Mouse (Mus musculus): ENCODE measurements around the gene Armc9. TPM values are rescaled to one million over a fixed set of nuclear protein-coding genes. Genes with fewer than 3 reads are reported as not detected.

Gene Armc9
- polyA plus RNA-seq, 1 experiment from 2014 or later, result 34.6 TPM

DNA sequence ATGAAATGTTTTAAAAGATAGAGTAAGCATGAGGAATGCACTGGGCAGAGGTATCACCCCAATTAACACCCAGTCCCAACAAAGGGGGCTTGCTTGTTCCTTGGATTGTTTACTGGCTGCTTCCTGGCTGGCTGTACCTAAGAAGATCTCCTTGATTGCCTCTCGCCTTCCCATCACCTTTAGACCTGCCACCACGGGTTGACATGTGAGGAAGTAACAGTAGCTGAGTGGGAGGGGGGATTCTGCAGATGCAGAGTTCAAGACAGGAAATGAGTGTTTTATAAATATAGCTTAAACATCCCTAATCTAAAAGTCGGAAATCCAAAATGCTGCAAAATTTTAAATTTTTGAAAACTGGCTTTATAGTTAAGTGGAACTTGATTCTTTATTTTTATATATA is 110.5 kb downstream of the Armc9 start:
- no peak for ATAC-seq (replicated peaks)
- WGBS, result 73% methylated on average over 3 of the region's 3 CpGs

DNA sequence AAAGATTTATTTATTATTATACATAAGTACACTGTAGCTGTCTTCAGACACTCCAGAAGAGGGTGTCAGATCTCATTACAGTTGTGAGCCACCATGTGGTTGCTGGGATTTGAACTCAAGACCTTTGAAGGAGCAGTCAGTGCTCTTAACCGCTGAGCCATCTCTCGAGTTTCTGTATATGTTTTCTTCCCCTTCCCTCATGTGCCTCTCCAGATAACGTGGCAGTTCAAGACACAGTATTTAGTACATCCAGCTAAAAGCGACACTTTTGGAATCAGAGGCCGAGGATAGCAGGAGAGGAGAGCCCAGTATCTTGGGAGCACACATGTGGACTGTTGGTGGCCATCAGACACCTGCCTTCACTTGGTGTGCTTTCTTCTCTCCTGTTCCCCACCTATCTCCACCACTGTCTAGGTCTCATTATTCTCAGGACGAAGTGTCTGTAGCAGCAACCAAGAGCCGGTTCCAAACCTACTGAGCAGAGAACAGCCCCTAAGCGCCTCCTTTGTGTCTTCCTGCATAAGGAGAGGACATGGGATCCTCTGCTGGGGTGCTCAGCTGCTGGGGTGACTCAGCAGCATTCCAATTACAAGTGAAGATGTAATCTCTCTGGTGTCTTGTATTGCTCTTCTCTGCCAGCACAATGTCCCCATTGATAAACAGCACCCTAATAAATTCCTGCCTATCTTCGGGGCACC is 114.1 kb downstream of the Armc9 start:
- no peak for ATAC-seq (replicated peaks)
- WGBS, result 87% methylated on average over 9 of the region's 9 CpGs
- H3K27me3 ChIP-seq, result no peaks in the 10 kb centered on the region
- no peaks in the 10 kb centered on the region for H3K36me3 ChIP-seq
- no peak overlapping the region for H3K4me3 ChIP-seq
- H3K27ac ChIP-seq (replicated peaks), result no peak overlapping the region
- H3K9ac ChIP-seq (replicated peaks), result no peak overlapping the region
- no peaks in the 10 kb centered on the region for H3K4me1 ChIP-seq
- no peaks in the 10 kb centered on the region for H3K9me3 ChIP-seq
- no peak overlapping the region for H3K4me2 ChIP-seq (replicated peaks)

More for the DNA sequence above, 110.5 kb downstream of the Armc9 start:
- Histone ChIP-seq H3K9me3 (no peaks in the 10 kb centered on the region), H3K27ac (replicated peaks) (no peak overlapping the region), H3K27me3 (no peaks in the 10 kb centered on the region), H3K9ac (replicated peaks) (no peak overlapping the region), H3K4me3 (no peak overlapping the region), H3K36me3 (no peaks in the 10 kb centered on the region), H3K4me1 (no peaks in the 10 kb centered on the region), H3K4me2 (replicated peaks) (no peak overlapping the region)

DNA sequence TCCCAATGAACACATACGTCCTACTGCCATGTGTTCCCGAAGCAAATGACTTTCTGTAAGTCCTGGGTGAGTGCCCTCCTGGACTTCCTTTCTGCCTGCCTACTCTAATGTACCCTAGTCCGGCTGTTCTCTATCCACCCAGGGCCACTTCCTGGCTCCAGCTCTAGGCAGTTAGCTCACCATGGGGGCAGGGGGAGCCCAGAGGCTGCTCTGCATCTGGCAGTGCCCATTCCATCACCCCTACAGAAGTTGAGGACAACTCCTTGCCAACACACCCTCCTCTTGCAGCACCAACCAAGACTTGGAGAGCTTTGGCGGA is 114.6 kb downstream of the Armc9 start:
- Histone ChIP-seq H3K36me3 (no peaks in the 10 kb centered on the region), H3K9me3 (no peaks in the 10 kb centered on the region), H3K4me1 (no peaks in the 10 kb centered on the region), H3K27me3 (no peaks in the 10 kb centered on the region), H3K9ac (replicated peaks) (no peak overlapping the region), H3K4me3 (no peak overlapping the region), H3K27ac (replicated peaks) (no peak overlapping the region), H3K4me2 (replicated peaks) (no peak overlapping the region)
- no peak for ATAC-seq (replicated peaks)
- 84% methylated on average over 4 of the region's 4 CpGs for WGBS

DNA sequence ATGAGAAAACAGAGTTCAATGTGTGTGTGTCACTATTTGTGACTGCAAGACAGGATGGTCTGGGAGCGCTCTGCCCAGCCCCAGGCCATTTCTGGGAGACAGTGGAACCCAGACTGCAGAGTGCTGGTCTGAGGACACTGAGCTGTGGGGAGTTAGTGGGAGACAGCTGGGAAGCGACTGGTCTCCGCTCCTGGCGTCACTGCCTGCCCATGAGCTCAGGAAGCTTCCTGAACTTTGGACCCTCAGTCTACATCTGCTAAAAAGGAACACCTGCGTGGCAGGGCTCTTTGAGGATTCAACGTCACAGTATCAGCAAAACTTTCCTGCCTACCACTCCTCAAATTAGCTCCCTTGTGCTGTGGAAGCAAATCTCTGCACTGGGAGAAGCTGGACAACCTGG is 117.1 kb downstream of the Armc9 start:
- no peaks in the 10 kb centered on the region for H3K36me3 ChIP-seq
- H3K4me1 ChIP-seq, result no peaks in the 10 kb centered on the region
- no peak overlapping the region for H3K27ac ChIP-seq (replicated peaks)
- WGBS, result 83% methylated on average over 6 of the region's 6 CpGs
- no peak overlapping the region for H3K9ac ChIP-seq (replicated peaks)
- H3K4me2 ChIP-seq (replicated peaks), result no peak overlapping the region
- no peaks in the 10 kb centered on the region for H3K9me3 ChIP-seq
- H3K4me3 ChIP-seq, result no peak overlapping the region
- ATAC-seq (replicated peaks), result no peak
- H3K27me3 ChIP-seq, result no peaks in the 10 kb centered on the region

DNA sequence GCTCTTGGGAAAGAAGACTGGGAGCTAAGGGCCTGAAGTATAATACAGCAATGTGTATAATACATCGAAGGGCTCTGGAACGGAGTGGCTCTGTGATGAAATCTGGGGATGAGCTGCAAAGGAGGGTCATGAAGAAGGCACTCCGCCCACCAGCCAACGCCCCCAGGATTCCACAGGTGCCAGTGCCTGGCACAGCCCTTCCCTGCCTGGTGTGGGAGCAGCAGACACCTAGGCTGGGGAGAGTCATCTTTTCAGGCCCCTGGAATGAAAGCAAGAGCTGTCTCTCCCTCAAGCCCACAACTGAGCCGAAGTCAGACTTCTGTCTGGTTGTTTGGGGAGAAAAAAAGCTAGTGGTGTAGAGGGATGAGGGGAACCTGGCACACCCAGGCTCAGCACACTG is 122.5 kb downstream of the Armc9 start:
- H3K9ac ChIP-seq (replicated peaks), result no peak overlapping the region
- H3K9me3 ChIP-seq, result no peaks in the 10 kb centered on the region
- H3K27ac ChIP-seq (replicated peaks), result no peak overlapping the region
- no peaks in the 10 kb centered on the region for H3K4me1 ChIP-seq
- no peak overlapping the region for H3K4me2 ChIP-seq (replicated peaks)
- no peaks in the 10 kb centered on the region for H3K36me3 ChIP-seq
- no peaks in the 10 kb centered on the region for H3K27me3 ChIP-seq
- no peak overlapping the region for H3K4me3 ChIP-seq
- 91% methylated on average over 5 of the region's 5 CpGs for WGBS
- no peak for ATAC-seq (replicated peaks)

DNA sequence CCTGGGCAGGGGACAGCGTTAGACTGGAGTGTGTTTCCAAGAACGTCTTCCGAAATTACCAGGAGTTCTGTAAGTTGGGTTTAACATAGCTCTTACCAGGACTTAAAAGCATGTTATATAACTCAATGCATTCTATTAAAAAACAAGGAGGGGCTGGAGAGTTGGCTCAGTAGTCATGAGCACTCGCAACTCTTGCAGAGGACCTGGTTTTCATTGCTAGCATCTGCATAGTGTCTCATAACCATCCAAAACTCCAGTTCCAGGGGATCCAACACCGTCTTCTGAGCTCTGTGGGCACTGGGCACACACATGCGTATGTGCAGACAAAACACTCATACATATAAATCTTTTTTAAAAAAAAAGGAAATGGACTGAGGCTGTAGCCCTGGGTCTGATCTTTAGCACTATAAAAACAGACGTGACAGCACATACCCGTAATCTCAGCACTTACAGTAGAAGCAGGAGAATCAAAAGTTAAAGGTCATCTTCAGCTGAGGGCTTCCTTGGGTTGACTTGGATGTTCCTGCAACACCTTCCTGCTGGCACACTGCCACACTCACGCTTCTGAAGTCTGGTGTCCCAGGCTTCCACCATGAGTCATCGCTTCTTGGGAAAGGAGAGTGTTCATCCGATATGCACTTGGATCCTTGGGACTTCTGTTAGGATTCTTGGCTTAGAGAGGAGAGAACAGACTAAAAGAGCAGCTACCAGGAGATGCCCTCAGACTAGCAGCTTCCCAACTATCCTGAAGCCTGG is 127.4 kb downstream of the Armc9 start:
- WGBS, result 91% methylated on average over 11 of the region's 11 CpGs
- H3K9me3 ChIP-seq, result no peaks in the 10 kb centered on the region
- H3K27ac ChIP-seq (replicated peaks), result no peak overlapping the region
- ATAC-seq (replicated peaks), result no peak
- no peak overlapping the region for H3K9ac ChIP-seq (replicated peaks)
- H3K36me3 ChIP-seq, result no peaks in the 10 kb centered on the region
- H3K27me3 ChIP-seq, result no peaks in the 10 kb centered on the region
- no peak overlapping the region for H3K4me3 ChIP-seq
- H3K4me1 ChIP-seq, result no peaks in the 10 kb centered on the region
- H3K4me2 ChIP-seq (replicated peaks), result no peak overlapping the region

DNA sequence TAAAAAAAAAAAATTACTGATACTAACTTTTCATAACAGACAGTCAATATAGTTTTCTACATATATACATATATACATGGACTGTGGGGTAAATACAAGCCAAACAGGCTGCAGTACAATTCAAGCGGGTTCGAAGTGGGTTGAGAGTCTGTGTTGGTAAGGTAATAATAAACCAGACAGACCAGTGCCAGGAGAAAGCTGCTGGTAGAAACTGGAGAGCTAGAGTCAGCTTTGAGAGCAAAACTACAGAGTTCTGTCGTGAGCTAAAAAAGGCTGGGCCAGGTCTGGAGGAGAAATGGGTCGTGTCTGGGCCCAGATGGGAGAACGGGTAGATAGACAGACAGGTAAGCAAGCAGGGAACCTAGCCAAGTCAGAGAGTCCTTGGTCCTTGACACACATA is 129.5 kb downstream of the Armc9 start:
- no peak overlapping the region for H3K4me2 ChIP-seq (replicated peaks)
- no peaks in the 10 kb centered on the region for H3K9me3 ChIP-seq
- H3K4me3 ChIP-seq, result no peak overlapping the region
- H3K4me1 ChIP-seq, result no peaks in the 10 kb centered on the region
- H3K27me3 ChIP-seq, result no peaks in the 10 kb centered on the region
- ATAC-seq (replicated peaks), result no peak
- H3K36me3 ChIP-seq, result no peaks in the 10 kb centered on the region
- H3K9ac ChIP-seq (replicated peaks), result no peak overlapping the region
- H3K27ac ChIP-seq (replicated peaks), result no peak overlapping the region
- WGBS, result 90% methylated on average over 5 of the region's 5 CpGs

DNA sequence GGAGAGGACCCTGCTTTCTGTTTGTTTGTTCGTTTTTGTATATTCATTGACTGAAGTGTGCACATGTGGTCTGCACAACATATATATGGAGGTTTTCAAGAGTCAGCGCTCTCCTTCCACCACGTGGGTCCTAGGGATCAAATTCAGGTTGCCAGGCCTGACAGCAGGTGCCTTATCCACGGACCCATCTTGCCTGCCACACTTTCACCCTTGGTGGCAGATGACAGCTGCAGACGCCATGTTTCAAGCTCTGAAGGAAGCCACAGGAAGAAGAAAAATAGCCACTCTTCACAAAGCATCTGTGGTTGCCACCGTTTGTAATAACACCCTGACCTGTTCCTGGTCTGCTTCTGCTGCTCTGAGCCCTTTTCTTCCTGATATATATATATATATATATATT is 130.7 kb downstream of the Armc9 start:
- no peaks in the 10 kb centered on the region for H3K9me3 ChIP-seq
- no peak for ATAC-seq (replicated peaks)
- 80% methylated on average over 6 of the region's 6 CpGs for WGBS

DNA sequence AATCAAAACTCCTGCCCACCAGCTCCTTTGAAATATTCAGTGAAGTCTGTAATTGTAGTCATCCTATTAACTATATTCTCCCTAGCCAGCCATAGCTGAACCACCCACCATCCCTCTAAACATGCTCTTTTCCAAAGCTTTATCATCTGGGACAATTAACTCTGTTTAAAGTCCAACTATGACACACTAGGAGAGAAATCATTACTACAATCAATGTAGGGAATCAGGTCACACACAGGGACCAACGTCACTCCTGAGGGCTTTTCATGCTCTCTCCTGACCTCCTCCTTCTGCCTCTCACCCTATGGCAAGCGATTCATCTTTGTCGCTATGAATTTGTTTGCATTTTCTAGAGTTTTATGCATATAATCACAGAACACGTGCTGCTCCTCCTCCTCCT is 132.9 kb downstream of the Armc9 start:
- Histone ChIP-seq H3K36me3 (no peaks in the 10 kb centered on the region), H3K4me2 (replicated peaks) (no peak overlapping the region), H3K27me3 (no peaks in the 10 kb centered on the region), H3K4me1 (no peaks in the 10 kb centered on the region), H3K9me3 (no peaks in the 10 kb centered on the region), H3K4me3 (no peak overlapping the region), H3K27ac (replicated peaks) (no peak overlapping the region), H3K9ac (replicated peaks) (no peak overlapping the region)
- 85% methylated on average over 4 of the region's 4 CpGs for WGBS
- no peak for ATAC-seq (replicated peaks)

More for the DNA sequence above, 130.7 kb downstream of the Armc9 start:
- Histone ChIP-seq H3K27me3 (no peaks in the 10 kb centered on the region), H3K27ac (replicated peaks) (no peak overlapping the region), H3K4me1 (no peaks in the 10 kb centered on the region), H3K36me3 (no peaks in the 10 kb centered on the region), H3K4me2 (replicated peaks) (no peak overlapping the region), H3K4me3 (no peak overlapping the region), H3K9ac (replicated peaks) (no peak overlapping the region)

DNA sequence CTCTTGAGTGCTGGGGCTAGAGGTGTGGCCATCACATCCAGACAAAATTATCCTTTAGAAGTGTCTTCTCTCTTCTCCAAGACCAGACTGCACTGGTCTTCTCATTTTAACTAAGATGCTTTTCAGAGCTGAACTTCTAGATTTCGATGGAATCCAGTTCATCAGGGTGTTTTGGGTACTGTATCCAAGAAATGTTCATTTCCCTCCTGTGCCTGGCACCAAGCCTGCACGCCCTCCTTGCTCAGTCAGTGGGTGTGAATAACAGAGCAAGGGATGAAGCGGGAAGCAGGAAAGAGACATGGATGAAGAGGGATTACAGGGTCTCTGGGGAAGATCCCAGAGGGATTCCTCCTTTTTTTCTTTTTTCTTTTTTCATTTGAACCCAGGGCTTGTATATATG is 135.9 kb downstream of the Armc9 start:
- Histone ChIP-seq H3K4me3 (no peak overlapping the region), H3K9ac (replicated peaks) (no peak overlapping the region), H3K27ac (replicated peaks) (no peak overlapping the region), H3K4me1 (peaks cover 5% of the 10 kb centered on the region), H3K9me3 (no peaks in the 10 kb centered on the region), H3K36me3 (no peaks in the 10 kb centered on the region), H3K27me3 (no peaks in the 10 kb centered on the region), H3K4me2 (replicated peaks) (no peak overlapping the region)
- ATAC-seq (replicated peaks), result no peak
- 51% methylated on average over 3 of the region's 3 CpGs for WGBS

DNA sequence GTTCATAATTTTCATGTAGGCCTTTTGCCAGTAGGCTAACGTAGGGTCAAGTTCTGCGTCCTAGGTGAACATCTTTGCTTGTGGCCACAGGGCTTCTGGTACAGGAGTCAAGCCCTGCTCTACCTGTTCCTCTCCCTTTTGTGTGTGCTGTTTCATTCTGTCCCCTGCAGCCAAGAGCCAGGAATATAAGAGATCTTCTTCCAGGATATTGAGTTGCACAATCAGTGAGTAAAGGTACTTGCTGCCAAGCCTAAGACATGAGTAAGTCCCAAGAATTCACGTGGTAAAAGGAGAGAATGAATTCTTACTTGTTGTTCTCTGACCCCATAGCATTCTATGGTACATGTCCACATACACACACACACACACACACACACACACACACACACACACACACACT is 138.5 kb downstream of the Armc9 start:
- Histone ChIP-seq H3K4me3 (no peak overlapping the region), H3K4me2 (replicated peaks) (no peak overlapping the region), H3K27me3 (no peaks in the 10 kb centered on the region), H3K36me3 (no peaks in the 10 kb centered on the region), H3K9me3 (no peaks in the 10 kb centered on the region), H3K9ac (replicated peaks) (no peak overlapping the region), H3K27ac (replicated peaks) (no peak overlapping the region), H3K4me1 (peaks cover 5% of the 10 kb centered on the region)
- ATAC-seq (replicated peaks), result no peak
- WGBS, result 90% methylated on average over 3 of the region's 3 CpGs

DNA sequence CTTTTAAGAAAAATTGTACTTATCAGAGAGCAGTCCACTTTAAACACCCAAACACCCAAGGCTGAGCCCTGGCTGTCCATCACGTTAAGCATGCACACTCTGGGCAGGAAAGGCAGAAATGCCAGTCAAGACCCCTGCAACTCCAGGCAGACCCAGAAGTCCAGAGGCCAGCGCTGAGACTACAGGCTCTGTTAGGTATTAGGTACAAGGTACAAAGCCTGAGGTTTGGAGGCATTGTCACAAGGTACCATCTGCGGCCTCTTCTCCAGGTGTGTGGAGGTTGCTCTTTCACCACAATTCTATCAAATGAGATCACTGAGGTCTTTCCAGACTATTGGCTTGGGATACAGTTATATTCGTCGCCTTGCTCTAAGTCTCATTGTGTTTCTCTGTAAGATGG is 139.3 kb downstream of the Armc9 start:
- Histone ChIP-seq H3K9ac (replicated peaks) (no peak overlapping the region), H3K4me1 (peaks cover 5% of the 10 kb centered on the region), H3K36me3 (no peaks in the 10 kb centered on the region), H3K27ac (replicated peaks) (no peak overlapping the region), H3K9me3 (no peaks in the 10 kb centered on the region), H3K4me3 (no peak overlapping the region), H3K27me3 (no peaks in the 10 kb centered on the region), H3K4me2 (replicated peaks) (no peak overlapping the region)
- ATAC-seq (replicated peaks), result no peak
- 82% methylated on average over 5 of the region's 5 CpGs for WGBS

DNA sequence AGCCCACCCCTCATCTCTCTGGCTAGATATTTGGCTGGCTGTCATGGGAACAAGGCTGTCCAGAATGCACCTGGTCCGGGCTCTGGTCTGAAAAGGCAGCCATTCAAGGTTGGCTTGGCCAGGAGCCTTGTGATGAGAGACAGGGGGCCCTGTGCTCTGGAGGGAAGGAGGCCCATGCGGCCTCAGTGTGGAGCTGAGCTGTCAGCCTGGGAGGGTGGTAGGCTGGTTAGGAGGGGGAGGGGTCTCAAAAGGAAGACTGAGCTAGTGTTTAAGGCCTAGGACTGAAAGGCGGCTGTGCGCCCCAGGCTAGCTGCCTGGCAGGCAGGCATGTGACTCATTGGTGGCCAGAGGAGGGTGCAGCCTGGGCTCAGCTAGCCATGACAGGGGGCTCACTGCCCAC is 139.9 kb downstream of the Armc9 start:
- Histone ChIP-seq H3K36me3 (no peaks in the 10 kb centered on the region), H3K9me3 (no peaks in the 10 kb centered on the region), H3K9ac (replicated peaks) (no peak overlapping the region), H3K27me3 (no peaks in the 10 kb centered on the region), H3K4me2 (replicated peaks) (no peak overlapping the region), H3K4me3 (no peak overlapping the region), H3K4me1 (peaks cover 5% of the 10 kb centered on the region), H3K27ac (replicated peaks) (no peak overlapping the region)
- ATAC-seq (replicated peaks), result peak; percentile 68
- WGBS, result 10% methylated on average over 4 of the region's 4 CpGs
